Mouse (Mus musculus) heart, embryonic 11.5 days (tissue): ENCODE measurements around the gene Zfp683. TPM values are rescaled to one million over a fixed set of nuclear protein-coding genes. Genes with fewer than 3 reads are reported as not detected.

Experiments used
- ATAC-seq: fragments of 200-750 bp; cut with Nextera tagmentation; replicated peaks from 2 replicates; pipeline ENCODE4 v1.8.0; 2017; ENCODE audit warnings: moderate library complexity; ENCODE audit not compliant: insufficient number of reproducible peaks, low FRiP score, low TSS enrichment
- H3K27ac ChIP-seq: fragments of 300-500 bp; sonication (generic); 2 replicates; pipeline ENCODE4 v1.5.1; 2014; ENCODE audit warnings: mild to moderate bottlenecking, low read depth, low read length
- H3K27me3 ChIP-seq: fragments of 300-500 bp; sonication (generic); 2 replicates; pipeline ENCODE4 v1.6.1; 2014; ENCODE audit warnings: mild to moderate bottlenecking, low read length, mixed read lengths; ENCODE audit not compliant: control insufficient read depth, insufficient read depth
- H3K36me3 ChIP-seq: fragments of 300-500 bp; sonication (generic); 2 replicates; pipeline ENCODE4 v1.6.1; 2014; ENCODE audit warnings: mild to moderate bottlenecking, low read length, moderate library complexity, mixed read lengths; ENCODE audit not compliant: control insufficient read depth, insufficient read depth
- H3K4me1 ChIP-seq: fragments of 300-500 bp; sonication (generic); 2 replicates; pipeline ENCODE4 v1.6.1; 2014; ENCODE audit warnings: low read length; ENCODE audit not compliant: control insufficient read depth, insufficient read depth
- H3K4me2 ChIP-seq: fragments of 300-500 bp; sonication (generic); 2 replicates; pipeline ENCODE4 v1.6.1; 2014; ENCODE audit warnings: mild to moderate bottlenecking, moderate library complexity
- H3K4me3 ChIP-seq: fragments of 300-500 bp; sonication (generic); 2 replicates; pipeline ENCODE4 v1.5.1; 2014; ENCODE audit warnings: low read depth, low read length
- H3K9ac ChIP-seq: fragments of 300-500 bp; sonication (generic); 2 replicates; pipeline ENCODE4 v1.6.1; 2014; ENCODE audit warnings: mild to moderate bottlenecking, low read depth, low read length, moderate library complexity
- H3K9me3 ChIP-seq: fragments of 300-500 bp; sonication (generic); replicated peaks from 2 replicates; pipeline ENCODE4 v1.6.1; 2016; ENCODE audit warnings: low read length; ENCODE audit not compliant: control insufficient read depth
- WGBS: fragments of 180-500 bp; shearing (Covaris S2); extraction: QIAGEN DNeasy Blood & Tissue Kit; methylation state at CpG from one replicate; pipeline ENCODE4 v1.1.7; 2014; ENCODE audit not compliant: insufficient replicate concordance; 5-methylcytosine and 5-hydroxymethylcytosine counted together
- polyA plus RNA-seq: library from polyadenylated mRNA; unstranded; fragments of >200 nt; fragmentation: Nextera tagmentation; extraction: Ambion mirVana; gene quantifications from 2 replicates; pipeline ENCODE4 v1.2.1, GENCODE M21; 2014

The Zfp683 gene
- polyA plus RNA-seq, 1 experiment from 2014 or later, result not detected

- 2% methylated on average over 21 of the region's 21 CpGs for WGBS
- H3K4me1 ChIP-seq, result peaks cover 54% of the 10 kb centered on the region
- H3K9ac ChIP-seq, result peak overlapping the region; percentile 43; the same call in 1 of the 2 replicates
- no peaks in the 10 kb centered on the region for H3K36me3 ChIP-seq
- peak overlapping the region; percentile 42 for H3K4me3 ChIP-seq
- peak overlapping the region; percentile 80 for H3K4me2 ChIP-seq
- H3K27me3 ChIP-seq, result peaks cover 26% of the 10 kb centered on the region
- ATAC-seq, result no peak
- H3K27ac ChIP-seq, result peak overlapping the region; percentile 17; the same call in 1 of the 2 replicates
- no peaks in the 10 kb centered on the region for H3K9me3 ChIP-seq
These were observed 36.3 kb upstream of the Zfp683 start for GRCm38 (mm10) chr4:134017201-134017865.

DNA sequence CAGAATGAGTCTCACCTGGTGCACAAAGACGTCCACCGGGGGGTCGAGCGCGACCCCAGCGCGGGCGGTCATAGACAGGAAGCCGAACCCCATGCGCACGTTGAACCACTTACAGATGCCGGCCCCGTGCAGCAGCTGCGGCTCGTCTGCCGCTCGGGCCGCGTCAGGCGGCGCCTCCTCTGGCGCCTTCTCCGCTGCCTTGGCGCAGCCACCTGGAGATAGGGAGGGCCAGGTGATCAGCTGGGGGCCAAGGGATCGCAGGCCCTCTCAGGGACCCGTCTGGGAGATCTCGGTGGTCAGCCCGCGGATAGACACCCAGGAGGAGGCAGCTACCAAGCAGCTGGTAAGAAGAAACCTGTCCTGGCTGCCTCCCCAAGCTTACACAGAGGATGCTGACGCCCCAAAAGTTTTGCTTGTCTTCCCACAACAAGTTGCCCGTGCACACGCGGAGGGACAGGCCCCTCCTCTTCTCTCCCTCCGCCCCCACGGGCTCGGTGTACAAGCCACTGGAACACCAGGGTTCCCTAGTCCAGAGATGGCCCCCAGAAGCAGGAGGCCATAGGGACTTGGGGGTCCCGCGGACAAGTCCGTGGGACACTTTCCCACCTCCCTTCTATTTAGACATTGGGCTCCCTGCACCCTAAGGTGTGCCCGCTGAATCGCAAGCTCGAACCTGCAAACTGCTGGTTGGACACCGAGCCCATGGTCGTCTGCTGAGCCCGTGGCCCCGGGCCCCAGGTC lies 35.4 kb upstream of the Zfp683 start:
- Histone ChIP-seq H3K4me2 (peak overlapping the region; percentile 80), H3K27ac (0 out of 2 replicates have a peak overlapping the region, but pooled peaks have one; percentile 10)

GRCm38 (mm10) chr4:134018779-134019145 lies 34.9 kb upstream of the Zfp683 start, which contains the start of gene Lin28a:
Gene Lin28a (minus strand): TSS chr4:134018841.
- ATAC-seq, result no peak
- Histone ChIP-seq H3K9ac (peak within 1 kb of the TSS; percentile 43; the same call in 1 of the 2 replicates), H3K4me2 (peak within 1 kb of the TSS; percentile 80), H3K9me3 (no peaks in the 10 kb centered on the region), H3K36me3 (no peaks in the 10 kb centered on the region), H3K27ac (peak within 1 kb of the TSS; percentile 17; the same call in 1 of the 2 replicates), H3K4me1 (peaks cover 44% of the 10 kb centered on the region), H3K27me3 (peaks cover 26% of the 10 kb centered on the region), H3K4me3 (peak within 1 kb of the TSS; percentile 42)
- WGBS, result under 1% methylated on average over 9 of the region's 9 CpGs

More for the DNA sequence above, 35.4 kb upstream of the Zfp683 start:
- Histone ChIP-seq H3K4me1 (peaks cover 45% of the 10 kb centered on the region), H3K9me3 (no peaks in the 10 kb centered on the region), H3K36me3 (no peaks in the 10 kb centered on the region), H3K27me3 (peaks cover 26% of the 10 kb centered on the region), H3K9ac (peak overlapping the region; percentile 16; the same call in 1 of the 2 replicates), H3K4me3 (peak overlapping the region; percentile 42)
- WGBS, result under 1% methylated on average over 46 of the region's 46 CpGs
- no peak for ATAC-seq

DNA sequence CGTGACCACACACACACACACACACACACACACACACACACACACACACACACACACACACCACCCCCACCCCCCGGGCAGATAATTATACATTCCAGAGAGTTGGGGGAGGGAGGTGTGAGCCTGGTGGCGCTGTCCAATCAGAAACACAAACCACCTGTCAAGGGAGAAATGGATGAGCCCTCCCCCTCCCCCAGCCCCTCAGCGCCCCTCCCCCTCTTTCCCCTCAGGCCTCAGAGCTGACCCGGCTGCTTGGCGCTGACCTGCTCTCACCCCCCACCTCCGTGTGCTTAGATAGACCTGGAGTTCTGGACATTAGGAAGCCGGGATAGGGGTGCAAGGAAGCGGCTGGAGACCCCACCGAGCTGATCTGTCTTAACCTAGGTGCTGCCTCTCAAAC lies 34.4 kb upstream of the Zfp683 start:
- H3K27me3 ChIP-seq, result peaks cover 26% of the 10 kb centered on the region
- H3K27ac ChIP-seq, result no peak overlapping the region
- ATAC-seq, result no peak
- whole genome bisulfite sequencing, result 1% methylated on average over 9 of the region's 10 CpGs
- peak overlapping the region; percentile 5; the same call in 1 of the 2 replicates for H3K4me3 ChIP-seq
- H3K4me2 ChIP-seq, result peak overlapping the region; percentile 80
- no peaks in the 10 kb centered on the region for H3K36me3 ChIP-seq
- peaks cover 44% of the 10 kb centered on the region for H3K4me1 ChIP-seq
- no peaks in the 10 kb centered on the region for H3K9me3 ChIP-seq
- no peak overlapping the region for H3K9ac ChIP-seq

- no peak for ATAC-seq
- Histone ChIP-seq H3K4me2 (peak overlapping the region; percentile 47), H3K27me3 (peaks cover 26% of the 10 kb centered on the region)
These were observed 33.8 kb upstream of the Zfp683 start for GRCm38 (mm10) chr4:134019641-134020351.

GRCm38 (mm10) chr4:134020621-134021020 lies 33.0 kb upstream of the Zfp683 start:
- ATAC-seq, result no peak
- Histone ChIP-seq H3K4me2 (no peak overlapping the region), H3K4me1 (peaks cover 42% of the 10 kb centered on the region), H3K36me3 (no peaks in the 10 kb centered on the region), H3K27ac (no peak overlapping the region), H3K9ac (no peak overlapping the region), H3K9me3 (no peaks in the 10 kb centered on the region), H3K4me3 (no peak overlapping the region), H3K27me3 (peaks cover 26% of the 10 kb centered on the region)
- WGBS, result under 1% methylated on average over 11 of the region's 11 CpGs

More at GRCm38 (mm10) chr4:134019641-134020351, 33.8 kb upstream of the Zfp683 start:
- peak overlapping the region; percentile 5; the same call in 1 of the 2 replicates for H3K4me3 ChIP-seq
- H3K9ac ChIP-seq, result no peak overlapping the region
- 3% methylated on average over 16 of the region's 16 CpGs for WGBS
- peaks cover 44% of the 10 kb centered on the region for H3K4me1 ChIP-seq
- no peak overlapping the region for H3K27ac ChIP-seq
- no peaks in the 10 kb centered on the region for H3K36me3 ChIP-seq
- no peaks in the 10 kb centered on the region for H3K9me3 ChIP-seq

DNA sequence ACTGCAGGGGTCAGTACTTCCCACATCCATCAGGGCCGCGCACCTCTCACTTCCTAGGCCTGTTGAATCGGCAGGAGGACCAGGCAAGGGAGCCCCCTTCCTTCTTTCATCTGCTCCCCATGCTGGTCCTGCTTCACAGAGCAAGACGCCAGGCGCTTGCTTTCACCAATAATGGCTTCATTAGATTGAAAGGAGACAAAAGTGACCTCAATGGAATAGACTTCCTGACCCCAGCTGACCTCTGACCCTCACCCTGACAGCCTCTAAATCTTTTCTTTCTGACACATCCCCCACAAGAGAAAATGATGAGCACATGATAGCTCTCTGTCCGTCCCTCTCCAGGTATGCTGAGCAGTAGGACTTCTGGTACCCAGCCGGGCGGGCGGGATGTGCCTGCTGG lies 27.8 kb upstream of the Zfp683 start:
- no peak overlapping the region for H3K4me2 ChIP-seq
- H3K27ac ChIP-seq, result no peak overlapping the region
- 70% methylated on average over 9 of the region's 9 CpGs for WGBS
- H3K9me3 ChIP-seq, result no peaks in the 10 kb centered on the region
- ATAC-seq, result no peak
- H3K4me1 ChIP-seq, result no peaks in the 10 kb centered on the region
- no peaks in the 10 kb centered on the region for H3K27me3 ChIP-seq
- no peak overlapping the region for H3K4me3 ChIP-seq
- no peaks in the 10 kb centered on the region for H3K36me3 ChIP-seq
- no peak overlapping the region for H3K9ac ChIP-seq

DNA sequence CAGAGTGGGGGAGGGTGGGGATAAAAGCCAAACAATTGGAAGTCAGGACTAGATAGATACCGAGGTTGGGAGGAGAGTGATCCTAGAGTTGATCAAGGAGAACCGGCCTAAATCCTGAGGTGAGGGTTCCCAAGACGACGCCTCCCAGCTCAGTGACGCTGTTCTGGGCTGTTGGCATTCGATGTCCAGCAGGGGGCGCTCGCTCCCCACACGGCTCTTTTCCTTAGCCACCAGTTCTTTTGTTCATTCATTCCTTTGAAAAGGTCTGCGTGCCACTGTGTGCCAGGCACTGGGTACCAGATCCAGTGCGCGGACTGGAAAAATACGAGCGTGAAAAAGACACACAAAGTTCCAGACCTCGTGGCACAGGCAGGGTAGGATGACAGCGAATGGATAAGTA lies 17.7 kb upstream of the Zfp683 start:
- no peaks in the 10 kb centered on the region for H3K9me3 ChIP-seq
- H3K27ac ChIP-seq, result no peak overlapping the region
- H3K36me3 ChIP-seq, result no peaks in the 10 kb centered on the region
- H3K27me3 ChIP-seq, result no peaks in the 10 kb centered on the region
- H3K4me1 ChIP-seq, result peaks cover 3% of the 10 kb centered on the region; the same call in 1 of the 2 replicates
- H3K4me3 ChIP-seq, result no peak overlapping the region
- 5% methylated on average over 16 of the region's 16 CpGs for WGBS
- no peak overlapping the region; the same call in 1 of the 2 replicates for H3K4me2 ChIP-seq
- no peak; the same call in 1 of the 2 replicates for ATAC-seq
- H3K9ac ChIP-seq, result no peak overlapping the region
